Mouse (Mus musculus) heart, postnatal 0 days (tissue): ENCODE data around the gene Thop1. TPM values are rescaled to one million over a fixed set of nuclear protein-coding genes. Genes with fewer than 3 reads are reported as not detected.

Source experiments
- ATAC-seq: fragments of 200-750 bp; cut with Nextera tagmentation; 2 replicates; pipeline ENCODE4 v1.8.0; 2017; ENCODE audit warnings: low read depth, moderate number of reproducible peaks, moderate library complexity; ENCODE audit not compliant: insufficient read depth
- DNase-seq: peaks from one replicate; pipeline ENCODE4 v3.0.0-alpha.2; 2016; ENCODE audit warnings: low spot score
- H3K27ac ChIP-seq: fragments of 300-500 bp; sonication (generic); 2 replicates; pipeline ENCODE4 v1.5.1; 2014; ENCODE audit warnings: low read depth, mild to moderate bottlenecking
- H3K27me3 ChIP-seq: fragments of 300-500 bp; sonication (generic); 2 replicates; pipeline ENCODE4 v1.6.1; 2014; ENCODE audit warnings: low read length, mixed read lengths; ENCODE audit not compliant: control insufficient read depth, insufficient read depth
- H3K36me3 ChIP-seq: fragments of 300-500 bp; sonication (generic); replicated peaks from 2 replicates; pipeline ENCODE4 v1.6.1; 2014; ENCODE audit warnings: low read length, mixed read lengths; ENCODE audit not compliant: control insufficient read depth, insufficient read depth
- H3K4me1 ChIP-seq: fragments of 300-500 bp; sonication (generic); 2 replicates; pipeline ENCODE4 v1.6.1; 2014; ENCODE audit warnings: antibody characterized with exemption; ENCODE audit not compliant: control insufficient read depth, insufficient read depth
- H3K4me2 ChIP-seq: fragments of 300-500 bp; sonication (generic); 2 replicates; pipeline ENCODE4 v1.6.1; 2014; ENCODE audit warnings: low read depth, mild to moderate bottlenecking, low read length, moderate library complexity
- H3K4me3 ChIP-seq: fragments of 300-500 bp; sonication (generic); 2 replicates; pipeline ENCODE4 v1.5.1; 2014; ENCODE audit warnings: low read depth, low read length
- H3K9ac ChIP-seq: fragments of 300-500 bp; sonication (generic); replicated peaks from 2 replicates; pipeline ENCODE4 v1.6.1; 2014; ENCODE audit warnings: low read depth, low read length, mixed read lengths
- H3K9me3 ChIP-seq: fragments of 300-500 bp; sonication (generic); replicated peaks from 2 replicates; pipeline ENCODE4 v1.6.1; 2016; ENCODE audit warnings: low read length; ENCODE audit not compliant: control insufficient read depth
- CTCF ChIP-seq: IDR thresholded peaks from 2 replicates; pipeline ENCODE4 v1.5.1; 2016; ENCODE audit warnings: antibody characterized with exemption, control low read depth, low read depth
- EP300 ChIP-seq: IDR thresholded peaks from 2 replicates; pipeline ENCODE4 v1.6.1; 2016; ENCODE audit warnings: antibody characterized with exemption, low read depth
- WGBS: fragments of 180-500 bp; shearing (Covaris S2); extraction: QIAGEN DNeasy Blood & Tissue Kit; methylation state at CpG from one replicate; pipeline ENCODE4 v1.1.7; 2014; 5-methylcytosine and 5-hydroxymethylcytosine counted together
- polyA plus RNA-seq: library from polyadenylated mRNA; unstranded; fragments of >200 nt; fragmentation: Nextera tagmentation; extraction: Ambion mirVana; gene quantifications from 2 replicates; pipeline ENCODE4 v1.2.1, GENCODE M21; 2015
- total RNA-seq: library from RNA; depleted of rRNA; stranded (reverse); fragments of >200 nt; gene quantifications from 2 replicates; pipeline ENCODE4 v1.2.3, GENCODE M21; 2014; ENCODE audit warnings: low replicate concordance; rRNA removed

Thop1 gene
- 23.6 and 31.2 TPM in 2 replicates for total RNA-seq
- 15.1 and 15.2 TPM in 2 replicates for polyA plus RNA-seq

- TF ChIP-seq EP300 (no peak), CTCF (no peak)
- Histone ChIP-seq H3K27me3 (no peaks in the 10 kb centered on the region), H3K27ac (no peak within 1 kb of the TSS), H3K9ac (peak within 1 kb of the TSS; percentile 22), H3K4me3 (peak within 1 kb of the TSS; percentile 56), H3K36me3 (0 out of 2 replicates have a peak, but pooled peaks cover 6% of the 10 kb centered on the region), H3K4me2 (peak within 1 kb of the TSS; percentile 79), H3K9me3 (no peaks in the 10 kb centered on the region), H3K4me1 (no peaks in the 10 kb centered on the region)
- DNase-seq (peak; percentile 98), ATAC-seq (peak; percentile 97)
- WGBS = under 1% methylated on average over 35 of the region's 35 CpGs
Measured at GRCm38 (mm10) chr10:81069836-81070235, at the start of gene Thop1. Gene Thop1 (plus strand): TSS chr10:81070035.

GRCm38 (mm10) chr10:81020207-81020606, 49.6 kb upstream of the Thop1 start:
- 50% methylated on average over 2 of the region's 2 CpGs for WGBS

DNA sequence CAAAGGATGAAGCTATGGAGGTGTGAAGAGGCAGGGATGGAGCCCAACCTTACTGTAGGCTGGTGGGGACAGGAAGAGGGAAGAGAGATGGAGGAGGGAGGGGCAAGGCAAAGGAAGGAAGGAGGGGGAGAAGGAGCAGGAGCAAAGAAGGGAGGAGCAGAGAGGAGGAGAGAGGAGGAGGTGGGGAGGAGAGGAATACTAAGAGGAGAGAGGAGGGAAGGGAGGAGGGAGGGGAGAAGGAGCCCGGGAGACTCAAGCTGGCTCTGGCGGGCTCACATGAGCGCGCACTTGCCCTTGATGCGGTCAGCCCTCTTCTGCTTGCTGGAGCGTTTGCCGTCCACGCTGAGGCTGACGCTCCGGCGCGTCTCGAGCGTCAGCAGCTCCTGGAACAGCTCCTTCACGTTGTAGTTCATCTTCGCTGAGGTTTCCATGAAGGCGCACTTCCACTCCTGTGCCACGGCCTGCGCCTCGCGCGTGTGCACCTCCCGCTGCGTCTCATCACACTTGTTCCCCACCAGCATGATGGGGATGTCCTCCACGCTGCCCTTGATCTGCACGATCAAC, 48.2 kb upstream of the Thop1 start:
- ATAC-seq = no peak
- no peaks in the 10 kb centered on the region for H3K4me1 ChIP-seq
- 11% methylated on average over 22 of the region's 26 CpGs for WGBS
- H3K4me2 ChIP-seq = no peak overlapping the region
- no peak overlapping the region for H3K4me3 ChIP-seq
- H3K27me3 ChIP-seq = peaks cover 43% of the 10 kb centered on the region
- TF ChIP-seq CTCF (no peak), EP300 (no peak)
- H3K36me3 ChIP-seq = no peaks in the 10 kb centered on the region
- no peak for DNase-seq
- no peaks in the 10 kb centered on the region for H3K9me3 ChIP-seq
- no peak overlapping the region for H3K27ac ChIP-seq
- H3K9ac ChIP-seq = no peak overlapping the region

More at GRCm38 (mm10) chr10:81020207-81020606, 49.6 kb upstream of the Thop1 start:
- Histone ChIP-seq H3K4me2 (no peak overlapping the region), H3K4me1 (no peaks in the 10 kb centered on the region), H3K36me3 (no peaks in the 10 kb centered on the region), H3K27me3 (peaks cover 39% of the 10 kb centered on the region), H3K27ac (no peak overlapping the region), H3K9me3 (no peaks in the 10 kb centered on the region), H3K4me3 (no peak overlapping the region), H3K9ac (no peak overlapping the region)
- DNase-seq (no peak), ATAC-seq (no peak)
- no peak for TF ChIP-seq CTCF
- no peak for TF ChIP-seq EP300

GRCm38 (mm10) chr10:81022744-81023143, 47.1 kb upstream of the Thop1 start:
- H3K27ac ChIP-seq = no peak overlapping the region
- WGBS = 61% methylated on average over 8 of the region's 8 CpGs
- H3K36me3 ChIP-seq = no peaks in the 10 kb centered on the region
- no peaks in the 10 kb centered on the region for H3K4me1 ChIP-seq
- no peaks in the 10 kb centered on the region for H3K9me3 ChIP-seq
- H3K4me2 ChIP-seq = no peak overlapping the region
- peaks cover 43% of the 10 kb centered on the region for H3K27me3 ChIP-seq
- TF ChIP-seq CTCF (0 out of 2 replicates have a peak, but pooled peaks have one; percentile 5), EP300 (no peak)
- H3K4me3 ChIP-seq = no peak overlapping the region
- no peak overlapping the region for H3K9ac ChIP-seq
- ATAC-seq (no peak), DNase-seq (no peak)

DNA sequence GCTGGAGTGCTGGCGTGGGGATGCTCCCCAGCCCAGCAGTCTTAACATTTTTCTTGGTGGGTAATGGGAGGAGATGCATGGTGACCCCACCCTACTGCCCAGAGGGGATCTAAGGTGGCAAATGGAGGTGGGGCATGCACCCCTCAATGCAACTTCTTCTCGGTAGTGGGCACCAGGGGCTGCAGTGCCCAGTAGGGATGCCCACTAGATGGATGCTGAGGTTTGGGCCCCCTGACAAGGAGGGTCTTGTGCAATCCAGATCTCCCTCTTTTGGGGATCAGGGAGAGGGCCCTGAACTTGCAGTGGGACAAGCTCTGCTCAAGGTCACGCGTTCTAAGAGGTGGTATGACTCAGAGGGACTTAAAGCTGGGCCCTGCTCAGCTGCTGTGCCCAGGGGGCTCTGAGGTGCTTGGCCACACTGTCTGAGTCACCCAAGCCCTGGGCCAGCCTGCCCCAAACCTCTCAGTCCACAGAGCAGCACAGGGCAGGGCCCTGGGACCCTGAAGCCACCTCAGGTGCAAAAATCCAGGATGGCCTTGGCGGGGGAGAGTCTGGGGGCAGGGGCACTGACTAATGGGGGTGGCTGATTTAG, 45.4 kb upstream of the Thop1 start:
- Histone ChIP-seq H3K27me3 (peaks cover 43% of the 10 kb centered on the region), H3K4me3 (no peak overlapping the region)
- WGBS = 57% methylated on average over 5 of the region's 5 CpGs

More for the DNA sequence above, 45.4 kb upstream of the Thop1 start:
- no peak for DNase-seq
- TF ChIP-seq EP300 (no peak), CTCF (no peak)
- Histone ChIP-seq H3K27ac (no peak overlapping the region), H3K4me1 (no peaks in the 10 kb centered on the region), H3K9ac (no peak overlapping the region), H3K36me3 (no peaks in the 10 kb centered on the region), H3K9me3 (no peaks in the 10 kb centered on the region), H3K4me2 (no peak overlapping the region)
- no peak for ATAC-seq
